Mouse (Mus musculus): ENCODE data around the gene Dock3. TPM values are rescaled to one million over a fixed set of nuclear protein-coding genes. Genes with fewer than 3 reads are reported as not detected.

Gene Dock3
- polyA plus RNA-seq, 1 experiment: 78.6 TPM

- TF ChIP-seq POLR2A (IDR thresholded peaks at IDR 0.05; ENCODE audit: borderline replicate concordance, extremely low read depth, insufficient read depth, insufficient read length, poor library complexity, severe bottlenecking) (no peak), CTCF (IDR thresholded peaks at IDR 0.05; ENCODE audit: borderline replicate concordance, extremely low read depth, insufficient read depth, insufficient read length) (no peak)
- no peak for DNase-seq (ENCODE audit: low read depth)
Observed at GRCm38 (mm10) chr9:107003187-107003586, 228.5 kb downstream of the Dock3 start.

DNA sequence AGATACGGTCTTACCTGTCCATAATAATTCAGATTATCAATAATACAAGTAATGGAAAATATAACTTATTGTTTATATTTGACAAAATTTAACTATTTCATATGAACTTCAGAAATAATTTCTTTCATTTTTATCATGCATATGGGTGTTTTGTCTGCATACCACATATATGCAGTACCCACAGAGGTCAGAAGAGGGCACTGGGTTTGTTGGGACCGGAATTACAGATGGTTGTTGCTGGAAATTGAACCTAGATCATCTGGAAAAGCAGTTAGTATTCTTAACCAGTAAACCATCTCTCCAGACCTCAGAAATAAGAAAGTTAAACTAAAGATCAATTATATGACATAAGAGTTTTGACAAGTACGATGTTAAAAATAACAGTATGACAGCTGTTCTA, 261.0 kb downstream of the Dock3 start:
- TF ChIP-seq CTCF (IDR thresholded peaks at IDR 0.05; ENCODE audit: borderline replicate concordance, extremely low read depth, insufficient read depth, insufficient read length) (peak; percentile 53; the same call in 1 of the 2 replicates), POLR2A (IDR thresholded peaks at IDR 0.05; ENCODE audit: borderline replicate concordance, extremely low read depth, insufficient read depth, insufficient read length, poor library complexity, severe bottlenecking) (no peak)
- DNase-seq (ENCODE audit: low read depth): peak; percentile 47

DNA sequence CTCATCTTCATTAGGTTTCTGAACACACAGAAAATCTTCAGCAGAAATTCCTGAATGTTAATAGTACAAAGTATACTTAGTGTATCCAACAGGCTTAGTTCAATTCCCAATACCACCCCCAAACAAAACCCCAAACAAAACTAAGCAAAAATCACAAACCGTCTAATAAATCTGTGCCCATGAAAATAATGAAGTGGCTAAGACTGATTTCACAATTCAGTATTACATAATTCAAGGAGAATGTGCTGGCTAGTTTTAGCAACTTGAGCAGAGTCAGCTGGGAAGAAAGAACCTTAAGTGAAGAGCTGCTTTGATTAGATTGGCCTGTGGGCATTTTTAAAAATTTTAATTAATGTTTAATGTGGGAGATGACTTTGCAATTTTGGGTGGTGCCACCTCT, 273.3 kb downstream of the Dock3 start:
- no peak for DNase-seq (ENCODE audit: low read depth)
- TF ChIP-seq CTCF (IDR thresholded peaks at IDR 0.05; ENCODE audit: borderline replicate concordance, extremely low read depth, insufficient read depth, insufficient read length): no peak
- no peak for TF ChIP-seq POLR2A (IDR thresholded peaks at IDR 0.05; ENCODE audit: borderline replicate concordance, extremely low read depth, insufficient read depth, insufficient read length, poor library complexity, severe bottlenecking)

DNA sequence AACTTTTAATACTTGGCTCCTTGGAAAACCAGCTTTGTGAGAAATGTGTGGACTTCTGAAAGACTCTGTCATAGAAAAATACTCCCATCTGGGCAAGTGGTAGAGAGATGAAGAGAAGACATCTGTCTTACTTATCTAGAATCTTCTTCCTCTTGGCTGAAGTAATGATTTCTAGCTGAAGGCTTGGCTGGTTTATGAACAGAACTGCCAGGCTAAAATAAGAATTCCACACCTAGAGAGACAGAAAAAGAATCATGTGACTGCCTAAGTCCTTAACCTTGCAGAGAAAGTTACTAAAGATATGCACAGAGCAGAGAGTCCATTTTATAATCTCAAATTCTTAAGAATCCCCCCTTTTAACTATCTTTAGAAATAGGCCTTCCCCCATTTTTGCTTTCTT, 276.2 kb downstream of the Dock3 start:
- DNase-seq (ENCODE audit: low read depth): no peak
- no peak for TF ChIP-seq POLR2A (IDR thresholded peaks at IDR 0.05; ENCODE audit: borderline replicate concordance, extremely low read depth, insufficient read depth, insufficient read length, poor library complexity, severe bottlenecking)
- no peak for TF ChIP-seq CTCF (IDR thresholded peaks at IDR 0.05; ENCODE audit: borderline replicate concordance, extremely low read depth, insufficient read depth, insufficient read length)

GRCm38 (mm10) chr9:106934998-106935397, 296.7 kb downstream of the Dock3 start:
- TF ChIP-seq POLR2A (IDR thresholded peaks at IDR 0.05; ENCODE audit: borderline replicate concordance, extremely low read depth, insufficient read depth, insufficient read length, poor library complexity, severe bottlenecking) (no peak), CTCF (IDR thresholded peaks at IDR 0.05; ENCODE audit: borderline replicate concordance, extremely low read depth, insufficient read depth, insufficient read length) (no peak)
- DNase-seq (ENCODE audit: low read depth): no peak

- TF ChIP-seq CTCF (IDR thresholded peaks at IDR 0.05; ENCODE audit: borderline replicate concordance, extremely low read depth, insufficient read depth, insufficient read length) (no peak), POLR2A (IDR thresholded peaks at IDR 0.05; ENCODE audit: borderline replicate concordance, extremely low read depth, insufficient read depth, insufficient read length, poor library complexity, severe bottlenecking) (no peak)
- DNase-seq (ENCODE audit: low read depth): no peak
Observed at GRCm38 (mm10) chr9:106914878-106915277, 316.8 kb downstream of the Dock3 start.

DNA sequence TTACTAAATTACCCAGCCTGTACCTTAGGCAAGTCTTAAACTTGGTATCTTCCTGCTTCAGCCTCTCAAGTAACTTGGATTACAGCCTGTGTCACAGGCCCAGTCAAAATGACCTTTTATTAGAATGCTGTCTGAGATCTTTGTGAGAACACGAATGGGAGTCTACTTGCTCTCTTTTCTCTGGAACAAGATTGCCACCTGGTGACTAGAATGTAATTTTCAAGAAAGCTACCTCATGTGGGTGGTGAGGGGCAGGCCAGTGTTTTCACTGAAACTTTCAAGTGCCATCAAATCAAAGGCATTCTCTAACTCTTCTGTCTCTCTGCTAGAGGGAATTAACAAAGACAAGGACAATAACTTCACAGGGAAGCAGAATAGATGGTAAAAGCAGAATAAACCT, 317.9 kb downstream of the Dock3 start:
- TF ChIP-seq POLR2A (IDR thresholded peaks at IDR 0.05; ENCODE audit: borderline replicate concordance, extremely low read depth, insufficient read depth, insufficient read length, poor library complexity, severe bottlenecking) (no peak), CTCF (IDR thresholded peaks at IDR 0.05; ENCODE audit: borderline replicate concordance, extremely low read depth, insufficient read depth, insufficient read length) (no peak)
- DNase-seq (ENCODE audit: low read depth): no peak

GRCm38 (mm10) chr9:106911624-106912023, 320.1 kb downstream of the Dock3 start:
- TF ChIP-seq POLR2A (IDR thresholded peaks at IDR 0.05; ENCODE audit: borderline replicate concordance, extremely low read depth, insufficient read depth, insufficient read length, poor library complexity, severe bottlenecking): no peak
- no peak for DNase-seq (ENCODE audit: low read depth)

GRCm38 (mm10) chr9:106908715-106909114, 323.0 kb downstream of the Dock3 start:
- DNase-seq (ENCODE audit: low read depth): no peak
- TF ChIP-seq POLR2A (IDR thresholded peaks at IDR 0.05; ENCODE audit: borderline replicate concordance, extremely low read depth, insufficient read depth, insufficient read length, poor library complexity, severe bottlenecking) (no peak), CTCF (IDR thresholded peaks at IDR 0.05; ENCODE audit: borderline replicate concordance, extremely low read depth, insufficient read depth, insufficient read length) (no peak)

- TF ChIP-seq POLR2A (IDR thresholded peaks at IDR 0.05; ENCODE audit: borderline replicate concordance, extremely low read depth, insufficient read depth, insufficient read length, poor library complexity, severe bottlenecking): no peak
- TF ChIP-seq CTCF (IDR thresholded peaks at IDR 0.05; ENCODE audit: borderline replicate concordance, extremely low read depth, insufficient read depth, insufficient read length): no peak
- DNase-seq (ENCODE audit: low read depth): no peak
Observed at GRCm38 (mm10) chr9:106908174-106908573, 323.5 kb downstream of the Dock3 start.

- DNase-seq (ENCODE audit: low read depth): no peak
- no peak for TF ChIP-seq POLR2A (IDR thresholded peaks at IDR 0.05; ENCODE audit: borderline replicate concordance, extremely low read depth, insufficient read depth, insufficient read length, poor library complexity, severe bottlenecking)
- TF ChIP-seq CTCF (IDR thresholded peaks at IDR 0.05; ENCODE audit: borderline replicate concordance, extremely low read depth, insufficient read depth, insufficient read length): no peak
Observed at GRCm38 (mm10) chr9:106906597-106906996, 325.1 kb downstream of the Dock3 start.

DNA sequence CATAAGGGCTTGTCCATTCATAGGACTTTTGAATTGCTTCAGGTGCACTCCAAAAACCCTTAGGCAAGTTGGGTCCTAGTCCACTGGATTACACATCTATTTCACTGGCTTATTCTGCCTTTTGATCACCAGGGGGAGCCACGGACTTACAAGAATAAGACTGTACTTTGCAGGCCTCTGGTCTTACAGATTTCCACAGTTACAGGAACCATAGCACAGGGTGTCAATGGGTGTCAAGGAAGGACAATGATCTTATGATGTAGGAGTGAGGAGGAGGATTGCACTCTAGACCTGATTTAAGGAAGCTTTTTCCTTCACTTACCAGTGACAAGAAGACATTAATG, 327.9 kb downstream of the Dock3 start:
- DNase-seq (ENCODE audit: low read depth): peak; percentile 83
- TF ChIP-seq CTCF (IDR thresholded peaks at IDR 0.05; ENCODE audit: borderline replicate concordance, extremely low read depth, insufficient read depth, insufficient read length): peak; percentile 62; the same call in 1 of the 2 replicates
- no peak for TF ChIP-seq POLR2A (IDR thresholded peaks at IDR 0.05; ENCODE audit: borderline replicate concordance, extremely low read depth, insufficient read depth, insufficient read length, poor library complexity, severe bottlenecking)

Data from brain, embryonic 14.5 days (tissue).